Mouse (Mus musculus) liver, embryonic 16.5 days (tissue): ENCODE results near the gene Chn2. TPM values are rescaled to one million over a fixed set of nuclear protein-coding genes. Genes with fewer than 3 reads are reported as not detected.
A peak's percentile ranks its signal among the peaks of the same experiment; 100 is the strongest.

ENCODE experiments used
- ATAC-seq: fragments of 200-750 bp; cut with Nextera tagmentation; 2 replicates; pipeline ENCODE4 v1.8.0; 2017; ENCODE audit warnings: low read depth, mild to moderate bottlenecking, moderate number of reproducible peaks, moderate library complexity
- H3K27ac ChIP-seq: fragments of 300-500 bp; sonication (generic); 2 replicates; pipeline ENCODE4 v1.5.1; 2014; ENCODE audit warnings: mild to moderate bottlenecking, low read length
- H3K27me3 ChIP-seq: fragments of 300-500 bp; sonication (generic); 2 replicates; pipeline ENCODE4 v1.6.1; 2014; ENCODE audit warnings: low read depth, low read length, mixed read lengths; ENCODE audit not compliant: control insufficient read depth, insufficient read depth
- H3K36me3 ChIP-seq: fragments of 300-500 bp; sonication (generic); 2 replicates; pipeline ENCODE4 v1.6.1; 2014; ENCODE audit warnings: mild to moderate bottlenecking; ENCODE audit not compliant: control insufficient read depth, insufficient read depth
- H3K4me1 ChIP-seq: fragments of 300-500 bp; sonication (generic); 2 replicates; pipeline ENCODE4 v1.6.1; 2014; ENCODE audit warnings: low read depth, low read length, mixed read lengths; ENCODE audit not compliant: control insufficient read depth
- H3K4me2 ChIP-seq: fragments of 300-500 bp; sonication (generic); 2 replicates; pipeline ENCODE4 v1.6.1; 2014; ENCODE audit warnings: low read depth, low read length, mixed read lengths
- H3K4me3 ChIP-seq: fragments of 300-500 bp; sonication (generic); 2 replicates; pipeline ENCODE4 v1.5.1; 2014; ENCODE audit warnings: low read depth, mild to moderate bottlenecking, low read length
- H3K9ac ChIP-seq: fragments of 300-500 bp; sonication (generic); 2 replicates; pipeline ENCODE4 v1.6.1; 2014; ENCODE audit warnings: low read depth, low read length
- H3K9me3 ChIP-seq: fragments of 300-500 bp; sonication (generic); replicated peaks from 2 replicates; pipeline ENCODE4 v1.6.1; 2016; ENCODE audit warnings: low read length; ENCODE audit not compliant: control insufficient read depth
- WGBS: fragments of 180-500 bp; shearing (Covaris S2); extraction: QIAGEN DNeasy Blood & Tissue Kit; methylation state at CpG from one replicate; pipeline ENCODE4 v1.1.7; 2014; ENCODE audit not compliant: insufficient replicate concordance; 5-methylcytosine and 5-hydroxymethylcytosine counted together
- polyA plus RNA-seq: library from polyadenylated mRNA; unstranded; fragments of >200 nt; fragmentation: Nextera tagmentation; extraction: Ambion mirVana; gene quantifications from 2 replicates; pipeline ENCODE4 v1.2.1, GENCODE M21; 2015

Gene Chn2
- polyA plus RNA-seq, 1 experiment from 2014 or later = 4.2 TPM

DNA sequence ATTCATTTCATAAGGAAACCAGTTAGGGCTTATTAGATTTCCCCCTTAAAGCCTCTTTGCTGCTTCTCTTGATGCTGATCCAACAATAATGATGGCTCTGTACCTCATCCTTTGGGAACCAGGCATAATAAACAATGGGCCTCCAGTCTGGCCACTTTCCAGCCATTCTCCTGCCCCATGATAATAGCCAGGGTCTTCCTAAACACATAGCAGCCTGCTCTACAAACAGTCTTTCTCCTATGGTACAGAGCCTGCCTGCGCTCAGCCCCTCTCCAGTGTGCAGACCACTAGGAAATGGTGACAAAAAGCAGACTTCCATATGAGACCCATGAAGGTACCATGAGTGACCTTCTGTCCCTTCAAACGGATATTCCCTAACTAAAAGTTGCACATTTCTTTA, 260.1 kb downstream of the Chn2 start:
- Histone ChIP-seq H3K9me3 (no peaks in the 10 kb centered on the region), H3K9ac (no peak overlapping the region), H3K27me3 (no peaks in the 10 kb centered on the region), H3K36me3 (no peaks in the 10 kb centered on the region), H3K4me2 (no peak overlapping the region), H3K27ac (no peak overlapping the region), H3K4me3 (no peak overlapping the region), H3K4me1 (no peaks in the 10 kb centered on the region)
- ATAC-seq = no peak
- WGBS = 60% methylated on average over 2 of the region's 2 CpGs

DNA sequence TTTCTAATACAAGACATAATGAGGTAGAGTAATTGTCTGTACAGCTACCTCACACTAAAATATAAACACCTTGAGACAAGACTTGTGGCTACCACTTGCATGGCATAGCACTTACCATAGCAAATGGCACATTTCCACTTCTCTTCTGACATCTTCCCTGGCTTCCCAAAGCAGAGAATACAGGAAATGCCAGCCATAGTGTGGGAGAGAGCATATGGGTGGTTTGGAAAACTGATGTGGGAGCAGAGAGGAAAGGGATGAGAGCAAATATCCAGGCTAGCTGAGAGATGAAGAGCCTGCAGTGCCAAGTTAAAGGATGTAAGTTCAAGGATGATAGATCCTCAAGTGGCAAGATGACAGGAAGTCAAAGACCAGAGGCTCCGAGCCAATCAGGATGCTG, 266.4 kb downstream of the Chn2 start:
- ATAC-seq = no peak

DNA sequence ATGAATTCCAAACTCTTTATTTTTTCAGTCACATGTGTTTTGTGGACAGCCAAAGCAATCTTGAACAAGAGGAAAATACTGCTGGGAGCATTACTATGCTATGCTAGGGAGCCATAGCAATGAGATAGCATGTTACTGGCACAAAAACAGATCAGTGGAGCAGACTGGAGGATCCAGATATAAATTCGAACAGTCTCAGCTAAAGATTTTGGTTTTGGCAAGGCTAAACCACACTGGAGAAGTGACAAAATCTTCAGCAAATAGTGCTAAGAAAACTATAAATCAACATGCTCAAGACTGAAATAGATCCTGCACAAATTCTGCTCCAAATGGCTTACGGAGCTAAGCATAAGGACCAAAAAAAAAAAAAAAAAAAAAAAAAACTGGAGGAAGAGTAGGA, 273.7 kb downstream of the Chn2 start:
- 63% methylated on average over 2 of the region's 2 CpGs for WGBS
- no peaks in the 10 kb centered on the region for H3K4me1 ChIP-seq
- H3K4me3 ChIP-seq = no peak overlapping the region

More for the DNA sequence above, 266.4 kb downstream of the Chn2 start:
- Histone ChIP-seq H3K27ac (no peak overlapping the region), H3K9ac (no peak overlapping the region), H3K27me3 (no peaks in the 10 kb centered on the region), H3K4me1 (no peaks in the 10 kb centered on the region), H3K4me2 (no peak overlapping the region), H3K9me3 (no peaks in the 10 kb centered on the region), H3K4me3 (no peak overlapping the region), H3K36me3 (no peaks in the 10 kb centered on the region)
- 56% methylated on average over 1 of the region's 1 CpGs for WGBS

DNA sequence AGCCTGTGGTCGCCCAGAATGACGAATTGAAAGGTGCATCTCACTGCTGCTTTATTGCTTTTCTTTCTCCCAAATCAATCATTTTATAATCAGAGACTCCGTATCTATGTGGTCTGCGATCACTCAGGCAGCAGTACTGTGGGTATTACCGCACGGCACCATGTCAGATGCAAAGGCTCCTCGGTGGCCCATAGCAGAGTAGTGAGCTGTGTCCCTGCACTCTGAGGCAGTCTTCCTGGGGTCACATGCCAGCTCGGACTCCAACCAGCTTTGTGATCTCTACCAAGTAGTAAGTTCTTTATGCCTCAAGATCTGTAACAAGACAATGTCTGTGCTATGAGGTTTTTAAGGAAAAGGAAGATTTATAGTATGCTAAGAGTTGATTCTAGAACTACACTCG, 279.3 kb downstream of the Chn2 start:
- Histone ChIP-seq H3K36me3 (no peaks in the 10 kb centered on the region), H3K4me3 (no peak overlapping the region), H3K9ac (no peak overlapping the region), H3K9me3 (no peaks in the 10 kb centered on the region), H3K27ac (no peak overlapping the region), H3K27me3 (no peaks in the 10 kb centered on the region), H3K4me1 (no peaks in the 10 kb centered on the region), H3K4me2 (no peak overlapping the region)
- 67% methylated on average over 9 of the region's 9 CpGs for WGBS
- no peak for ATAC-seq

More for the DNA sequence above, 273.7 kb downstream of the Chn2 start:
- no peaks in the 10 kb centered on the region for H3K9me3 ChIP-seq
- no peaks in the 10 kb centered on the region for H3K27me3 ChIP-seq
- no peaks in the 10 kb centered on the region for H3K36me3 ChIP-seq
- no peak overlapping the region for H3K4me2 ChIP-seq
- no peak overlapping the region for H3K9ac ChIP-seq
- H3K27ac ChIP-seq = no peak overlapping the region
- no peak for ATAC-seq

DNA sequence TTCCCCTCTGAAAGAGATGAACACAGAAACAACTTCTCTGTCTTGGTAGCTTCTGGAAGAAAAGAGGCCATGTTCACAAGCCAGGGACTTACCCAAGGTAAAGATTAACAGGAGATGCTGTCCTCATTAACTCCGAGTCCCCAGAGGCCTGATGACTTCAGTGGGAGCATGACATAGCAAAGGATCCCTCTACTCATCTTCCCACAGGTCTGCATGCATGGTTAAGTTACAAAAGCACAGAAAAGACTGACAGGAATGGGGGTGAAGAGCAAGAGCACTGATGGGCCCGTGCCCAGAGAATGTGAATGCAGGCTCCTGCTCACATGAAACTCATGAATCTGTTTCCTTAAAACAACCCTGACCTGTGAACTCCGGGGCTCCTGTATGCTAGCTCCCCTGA, 279.8 kb downstream of the Chn2 start:
- Histone ChIP-seq H3K27me3 (no peaks in the 10 kb centered on the region), H3K4me2 (no peak overlapping the region), H3K9me3 (no peaks in the 10 kb centered on the region), H3K4me1 (no peaks in the 10 kb centered on the region), H3K36me3 (no peaks in the 10 kb centered on the region), H3K9ac (no peak overlapping the region), H3K4me3 (no peak overlapping the region), H3K27ac (no peak overlapping the region)
- WGBS = 53% methylated on average over 3 of the region's 3 CpGs
- ATAC-seq = no peak

DNA sequence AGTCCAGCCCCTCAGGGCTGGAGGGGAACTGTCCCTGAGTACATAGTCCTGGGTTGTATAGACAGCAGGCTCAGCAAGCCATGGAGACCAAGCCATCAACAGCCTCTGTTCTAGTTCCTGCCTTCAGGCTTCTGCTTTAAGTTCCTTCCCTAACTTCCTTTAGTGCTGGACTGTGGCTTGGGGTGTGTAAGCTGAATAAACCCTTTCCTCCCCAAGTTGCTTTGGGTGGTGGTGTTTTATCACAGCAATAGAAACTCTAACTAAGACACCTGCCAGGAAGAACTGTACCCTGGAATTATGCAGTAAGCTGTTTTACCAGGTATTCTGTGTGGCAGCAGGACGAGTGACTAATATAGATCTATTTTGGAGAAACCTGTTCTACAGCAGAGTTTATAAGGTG, 280.9 kb downstream of the Chn2 start:
- no peak overlapping the region for H3K4me3 ChIP-seq
- no peak overlapping the region for H3K4me2 ChIP-seq
- no peaks in the 10 kb centered on the region for H3K36me3 ChIP-seq
- WGBS = 36% methylated on average over 1 of the region's 1 CpGs
- H3K9ac ChIP-seq = no peak overlapping the region
- no peaks in the 10 kb centered on the region for H3K27me3 ChIP-seq
- H3K27ac ChIP-seq = no peak overlapping the region
- no peaks in the 10 kb centered on the region for H3K4me1 ChIP-seq
- no peaks in the 10 kb centered on the region for H3K9me3 ChIP-seq
- no peak for ATAC-seq

DNA sequence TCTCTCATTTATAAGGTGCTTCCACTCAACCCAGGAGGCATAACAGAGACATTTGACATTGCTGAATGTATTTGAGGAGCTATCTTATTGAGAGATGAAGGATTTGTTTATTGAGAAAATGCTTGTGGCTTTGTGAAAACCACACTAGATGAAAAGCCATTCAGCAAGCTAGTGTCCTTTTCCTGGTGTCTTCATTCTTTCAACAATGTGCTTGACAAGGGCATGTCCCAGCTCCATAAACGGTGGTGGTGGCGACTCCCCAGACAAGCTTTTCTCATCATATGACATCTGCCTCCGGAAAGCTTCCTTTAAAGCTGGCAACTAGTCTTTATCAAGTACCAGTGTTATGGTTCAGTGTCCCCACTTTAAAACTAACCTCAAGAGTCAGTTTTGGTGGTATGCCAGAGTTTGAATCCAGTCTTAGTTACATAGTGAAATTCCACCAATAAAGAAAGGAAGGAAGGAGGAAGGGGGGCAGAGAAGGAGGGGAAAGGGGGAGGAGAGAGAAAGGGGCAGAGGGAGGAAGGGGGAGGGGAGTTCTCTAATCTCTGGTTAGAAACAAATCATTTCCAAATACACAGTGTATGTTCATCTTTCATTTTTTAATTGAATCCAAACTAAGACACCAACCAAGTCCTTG, 286.0 kb downstream of the Chn2 start, which contains the start of gene Prr15:
Gene Prr15, plus strand, starts transcription at position 590 of the 640 bp plus-strand sequence.
- H3K9me3 ChIP-seq = no peaks in the 10 kb centered on the region
- H3K4me2 ChIP-seq = peak within 1 kb of the TSS; percentile 62
- H3K4me3 ChIP-seq = peak within 1 kb of the TSS; percentile 57
- no peak within 1 kb of the TSS for H3K27ac ChIP-seq
- no peaks in the 10 kb centered on the region for H3K4me1 ChIP-seq
- H3K27me3 ChIP-seq = peaks cover 9% of the 10 kb centered on the region
- H3K36me3 ChIP-seq = no peaks in the 10 kb centered on the region
- no peak for ATAC-seq
- WGBS = 46% methylated on average over 3 of the region's 3 CpGs
- H3K9ac ChIP-seq = no peak within 1 kb of the TSS

DNA sequence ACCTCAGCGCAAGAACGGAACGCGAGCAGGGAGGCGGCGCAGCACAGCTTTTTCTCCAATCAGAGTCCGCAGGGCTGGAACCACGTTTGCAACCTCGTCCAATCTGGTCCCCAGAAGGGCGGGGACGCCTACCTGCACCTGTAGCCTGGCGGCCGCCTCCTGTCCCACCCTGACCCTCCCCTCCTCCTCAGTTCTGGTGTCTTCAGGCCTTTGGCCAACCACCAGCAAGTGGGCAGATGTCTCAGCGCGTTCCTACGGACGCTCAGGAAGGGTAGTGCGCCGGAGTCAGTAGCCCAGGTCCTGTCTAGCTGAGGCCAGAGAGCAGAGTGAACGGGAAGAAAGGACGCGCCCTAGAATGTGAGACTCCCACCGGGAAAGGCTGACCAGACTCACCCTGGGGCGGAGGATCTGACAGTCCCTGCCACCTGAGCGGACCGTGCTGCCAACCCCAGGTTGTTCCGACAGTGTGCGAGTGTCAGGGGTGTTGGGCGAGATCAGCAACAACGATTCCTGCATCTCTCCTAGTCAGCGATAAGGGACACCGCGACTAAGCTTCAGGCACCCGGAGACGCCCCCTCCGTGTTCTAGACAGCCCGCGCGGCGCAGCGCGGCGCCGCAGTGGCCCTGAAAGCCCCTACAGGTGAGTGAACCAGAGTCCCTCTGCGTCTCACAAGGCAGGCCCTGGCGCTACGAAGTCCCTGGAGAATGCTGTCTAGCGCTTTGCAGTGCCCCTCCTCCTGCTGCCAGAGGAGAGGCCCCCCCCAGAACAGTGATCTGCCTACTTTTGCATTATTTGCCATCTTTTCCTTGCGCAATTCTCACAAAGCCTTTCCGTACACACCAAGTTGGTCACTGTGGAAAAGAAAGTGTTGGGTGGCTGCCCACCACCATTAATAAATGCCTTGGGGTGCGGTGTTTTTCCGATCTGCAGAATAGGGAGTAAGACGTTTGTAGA, 287.6 kb downstream of the Chn2 start:
- ATAC-seq = peak; percentile 81
- H3K4me1 ChIP-seq = no peaks in the 10 kb centered on the region
- no peak overlapping the region for H3K27ac ChIP-seq
- WGBS = under 1% methylated on average over 53 of the region's 53 CpGs
- peak overlapping the region; percentile 29; the same call in 1 of the 2 replicates for H3K9ac ChIP-seq
- no peaks in the 10 kb centered on the region for H3K36me3 ChIP-seq
- peak overlapping the region; percentile 57 for H3K4me3 ChIP-seq
- peaks cover 9% of the 10 kb centered on the region for H3K27me3 ChIP-seq
- peak overlapping the region; percentile 62 for H3K4me2 ChIP-seq
- H3K9me3 ChIP-seq = no peaks in the 10 kb centered on the region

DNA sequence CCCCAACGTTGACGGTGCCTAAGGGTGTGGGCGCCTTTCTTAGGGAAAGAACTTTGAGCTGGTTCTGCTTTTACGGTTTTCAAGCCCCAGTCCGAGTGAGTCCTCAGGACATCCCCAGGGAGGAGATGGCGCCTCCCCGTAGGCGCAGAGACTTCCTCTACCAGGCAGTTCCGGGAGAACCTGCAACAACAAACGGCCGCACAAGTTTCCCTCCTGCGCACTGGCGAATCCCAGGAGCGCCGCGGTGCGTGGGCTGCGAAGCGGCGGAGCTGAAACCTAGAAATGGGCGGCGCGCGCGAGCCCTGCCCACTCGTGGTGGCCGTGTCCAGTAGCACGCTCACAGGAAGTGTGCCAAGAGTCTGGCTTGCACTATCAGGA, 288.3 kb downstream of the Chn2 start:
- no peak overlapping the region; the same call in 1 of the 2 replicates for H3K9ac ChIP-seq
- H3K36me3 ChIP-seq = no peaks in the 10 kb centered on the region
- peak; percentile 57 for ATAC-seq
- H3K27ac ChIP-seq = no peak overlapping the region
- no peaks in the 10 kb centered on the region for H3K9me3 ChIP-seq
- H3K4me3 ChIP-seq = peak overlapping the region; percentile 57
- no peaks in the 10 kb centered on the region for H3K4me1 ChIP-seq
- H3K27me3 ChIP-seq = peaks cover 9% of the 10 kb centered on the region
- H3K4me2 ChIP-seq = peak overlapping the region; percentile 62
- under 1% methylated on average over 28 of the region's 28 CpGs for WGBS
